Mouse (Mus musculus) E14TG2a.4 (cell line): ENCODE results near the gene Clcnka.

Experiments
- CTCF ChIP-seq: conservative IDR thresholded peaks from 2 replicates; pipeline ENCODE4 v1.5.1; 2014; ENCODE audit warnings: low read length
- NANOG ChIP-seq: IDR thresholded peaks from 2 replicates; pipeline ENCODE4 v1.6.1; 2014; ENCODE audit warnings: borderline replicate concordance, low read length, mixed read lengths
- POU5F1 ChIP-seq: IDR thresholded peaks from 2 replicates; pipeline ENCODE4 v1.6.1; 2014; ENCODE audit warnings: low read length, borderline replicate concordance

DNA sequence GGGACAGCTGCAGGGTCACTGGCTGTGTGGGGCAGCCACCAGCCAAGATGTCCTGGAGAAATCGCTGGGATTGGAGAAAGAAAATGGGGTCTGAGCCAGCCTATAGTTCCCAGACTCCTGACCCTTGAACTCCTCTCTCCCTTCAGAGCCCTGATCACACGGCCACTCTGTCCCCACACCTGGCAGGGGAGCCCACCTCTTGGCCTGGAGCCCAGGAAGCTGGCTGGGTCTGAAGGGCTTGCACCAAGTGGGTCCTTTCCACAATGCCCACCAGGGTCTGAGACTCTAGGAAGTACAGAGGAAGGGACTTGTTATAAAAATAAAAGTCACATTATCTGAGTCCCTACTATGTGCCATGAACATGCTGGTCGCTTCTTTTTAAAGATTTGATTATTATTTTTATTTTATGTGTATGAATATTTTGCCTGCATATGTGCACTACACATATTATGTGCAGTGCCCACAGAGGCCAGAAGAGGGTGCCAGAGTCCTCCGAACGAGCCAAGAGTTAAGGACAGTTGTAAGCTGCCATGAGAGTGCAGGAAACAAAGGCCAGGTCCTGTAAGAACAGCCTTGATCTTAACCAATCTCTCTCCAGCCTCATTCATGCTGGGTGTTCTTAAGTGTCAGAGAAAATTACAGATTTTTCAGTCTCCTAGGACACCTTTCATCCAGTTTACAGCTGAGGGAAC, 11.3 kb downstream of the Clcnka start:
- TF ChIP-seq CTCF = peak; percentile 89
- TF ChIP-seq POU5F1 = no peak
- TF ChIP-seq NANOG = no peak
